Mouse (Mus musculus) lung, adult 18-20 months (tissue): ENCODE measurements around the gene Mettl7a3.
"Not testable (repeated sequence)": the region's sequence is repeated elsewhere in the genome, so short reads cannot be mapped to it uniquely, and the experiment has no call there.

Experiments
- DNase-seq, 2 experiments: peaks; one replicate each; pipeline ENCODE4 v3.0.0; 2022; ENCODE audit warnings: mixed read lengths in 2 of 2

Gene Mettl7a3

GRCm38 (mm10) chr15:100330739-100331138, 4.0 kb upstream of the Mettl7a3 start:
- no peak for DNase-seq

GRCm38 (mm10) chr15:100332077-100332961, 2.4 kb upstream of the Mettl7a3 start:
- not testable (repeated sequence) for DNase-seq

GRCm38 (mm10) chr15:100337328-100337727, 2.6 kb downstream of the Mettl7a3 start:
- DNase-seq = not testable (repeated sequence)

- peak; percentile 72 to 83 for DNase-seq
Measured at GRCm38 (mm10) chr15:100337847-100338246, 3.1 kb downstream of the Mettl7a3 start.

GRCm38 (mm10) chr15:100341314-100341980, 6.7 kb downstream of the Mettl7a3 start:
- peak; percentile 42 to 67 for DNase-seq

- DNase-seq = no peak
Measured at GRCm38 (mm10) chr15:100345484-100345883, 10.8 kb downstream of the Mettl7a3 start.

GRCm38 (mm10) chr15:100346761-100347160, 12.0 kb downstream of the Mettl7a3 start:
- DNase-seq = no peak

- no peak for DNase-seq
Measured at GRCm38 (mm10) chr15:100349496-100349895, 14.8 kb downstream of the Mettl7a3 start.

GRCm38 (mm10) chr15:100351501-100352060, 16.9 kb downstream of the Mettl7a3 start:
- DNase-seq = no peak

- no peak for DNase-seq
Measured at GRCm38 (mm10) chr15:100352711-100353250, 18.1 kb downstream of the Mettl7a3 start, which contains the start of the genes Methig1 and Mettl7a2. Gene Methig1 (plus strand): TSS chr15:100353149. Gene Mettl7a2 (plus strand): TSS chr15:100353200.

- not testable (repeated sequence) for DNase-seq
Measured at GRCm38 (mm10) chr15:100353399-100353798, 18.7 kb downstream of the Mettl7a3 start.

- no peak for DNase-seq
Measured at GRCm38 (mm10) chr15:100355876-100356275, 21.1 kb downstream of the Mettl7a3 start.

GRCm38 (mm10) chr15:100364242-100364641, 29.5 kb downstream of the Mettl7a3 start, which contains the start of gene Higd1c:
Gene Higd1c (plus strand): TSS chr15:100364542.
- DNase-seq = no peak

GRCm38 (mm10) chr15:100365967-100366366, 31.2 kb downstream of the Mettl7a3 start:
- not testable (repeated sequence) for DNase-seq

GRCm38 (mm10) chr15:100367119-100367518, 32.4 kb downstream of the Mettl7a3 start:
- no peak for DNase-seq

GRCm38 (mm10) chr15:100375066-100375465, 40.3 kb downstream of the Mettl7a3 start:
- peak; percentile 60 to 73 for DNase-seq

- not testable (repeated sequence) for DNase-seq
Measured at GRCm38 (mm10) chr15:100377847-100378505, 43.2 kb downstream of the Mettl7a3 start.

GRCm38 (mm10) chr15:100379658-100380057, 44.9 kb downstream of the Mettl7a3 start:
- peak; percentile 20 to 55 for DNase-seq

GRCm38 (mm10) chr15:100380104-100380503, 45.4 kb downstream of the Mettl7a3 start:
- no peak for DNase-seq

- no peak for DNase-seq
Measured at GRCm38 (mm10) chr15:100385705-100386104, 51.0 kb downstream of the Mettl7a3 start.

GRCm38 (mm10) chr15:100387544-100388223, 53.0 kb downstream of the Mettl7a3 start:
- peak; percentile 35 to 57 for DNase-seq
